Mouse (Mus musculus) MEL (cell line): Measurements from ENCODE around the gene Snx15. TPM values are rescaled to one million over a fixed set of nuclear protein-coding genes. Genes with fewer than 3 reads are reported as not detected.

Experiments used
- DNase-seq: peaks from one replicate; pipeline ENCODE4 v3.0.0; 2011; ENCODE audit warnings: low read depth, low spot score
- H3K27ac ChIP-seq: 2 replicates; pipeline ENCODE4 v1.5.1; 2012; ENCODE audit warnings: low read depth, mild to moderate bottlenecking, control low read depth, low read length, moderate library complexity; ENCODE audit not compliant: control insufficient read depth
- H3K27me3 ChIP-seq, 2 experiments: fragments of 150-350 bp in 1 of 2; sonication (generic) in 1 of 2; 2 replicates each; pipeline ENCODE4 v1.6.1; 2012; ENCODE audit warnings: low read length in 2 of 2, mild to moderate bottlenecking in 2 of 2, improper control_type of control experiment in 1 of 2, moderate library complexity in 1 of 2; ENCODE audit not compliant: insufficient read depth in 2 of 2, control insufficient read depth in 1 of 2
- H3K36me3 ChIP-seq, 2 experiments: 2 replicates each; pipeline ENCODE4 v1.6.1; 2012 to 2014; ENCODE audit warnings: low read length in 2 of 2, improper control_type of control experiment in 1 of 2, inconsistent platforms in 1 of 2, mild to moderate bottlenecking in 1 of 2; ENCODE audit not compliant: insufficient read depth in 2 of 2, control insufficient read depth in 1 of 2
- H3K4me1 ChIP-seq, 2 experiments: fragments of 150-350 bp in 1 of 2; sonication (generic) in 1 of 2; 2 replicates each; pipeline ENCODE4 v1.6.1; 2012; ENCODE audit warnings: low read length in 2 of 2, improper control_type of control experiment in 1 of 2, mild to moderate bottlenecking in 1 of 2; ENCODE audit not compliant: insufficient read depth in 2 of 2, control insufficient read depth in 1 of 2
- H3K4me3 ChIP-seq, 2 experiments: fragments of 150-350 bp in 1 of 2; sonication (generic) in 1 of 2; 2 replicates each; pipeline ENCODE4 v1.5.1; 2012; ENCODE audit warnings: low read depth in 2 of 2, low read length in 2 of 2, mild to moderate bottlenecking in 2 of 2, moderate library complexity in 2 of 2, control low read depth in 1 of 2, improper control_type of control experiment in 1 of 2; ENCODE audit not compliant: control insufficient read depth in 1 of 2, insufficient read depth in 1 of 2
- H3K79me2 ChIP-seq: 2 replicates; pipeline ENCODE4 v1.6.1; 2012; ENCODE audit warnings: mild to moderate bottlenecking, low read length, moderate library complexity; ENCODE audit not compliant: control insufficient read depth, poor library complexity, insufficient read depth
- H3K9ac ChIP-seq: 2 replicates; pipeline ENCODE4 v1.6.1; 2012; ENCODE audit warnings: low read depth, mild to moderate bottlenecking, control low read depth, low read length, moderate library complexity; ENCODE audit not compliant: control insufficient read depth, poor library complexity, severe bottlenecking
- H3K9me3 ChIP-seq: fragments of 150-350 bp; sonication (generic); replicated peaks from 2 replicates; pipeline ENCODE4 v1.6.1; 2012; ENCODE audit warnings: mild to moderate bottlenecking, low read length, improper control_type of control experiment, moderate library complexity; ENCODE audit not compliant: insufficient read depth
- CHD1 ChIP-seq: IDR thresholded peaks from 2 replicates; pipeline ENCODE4 v1.6.1; 2012; ENCODE audit warnings: low read depth, mild to moderate bottlenecking, inconsistent platforms, low read length, improper control_type of control experiment
- CHD2 ChIP-seq: IDR thresholded peaks from 2 replicates; pipeline ENCODE4 v1.6.1; 2011; ENCODE audit warnings: low read length, improper control_type of control experiment
- ELF1 ChIP-seq: IDR thresholded peaks from 2 replicates; pipeline ENCODE4 v1.6.1; 2014; ENCODE audit warnings: low read depth, mild to moderate bottlenecking, inconsistent platforms, low read length, improper control_type of control experiment, moderate library complexity
- ETS1 ChIP-seq: IDR thresholded peaks from 2 replicates; pipeline ENCODE4 v1.6.1; 2012; ENCODE audit warnings: low read depth, mild to moderate bottlenecking, inconsistent platforms, low read length, improper control_type of control experiment, moderate library complexity
- GABPA ChIP-seq: IDR thresholded peaks from 2 replicates; pipeline ENCODE4 v1.6.1; 2012; ENCODE audit warnings: low read depth, mild to moderate bottlenecking, inconsistent platforms, low read length, improper control_type of control experiment, moderate library complexity
- HCFC1 ChIP-seq: IDR thresholded peaks from 2 replicates; pipeline ENCODE4 v1.6.1; 2012; ENCODE audit warnings: low read depth, mild to moderate bottlenecking, inconsistent platforms, low read length, improper control_type of control experiment, moderate library complexity
- JUND ChIP-seq: IDR thresholded peaks from 2 replicates; pipeline ENCODE4 v1.6.1; 2011; ENCODE audit warnings: low read depth, mild to moderate bottlenecking, improper control_type of control experiment, low read length
- KAT2A ChIP-seq: conservative IDR thresholded peaks from 2 replicates; pipeline ENCODE4 v1.6.1; 2012; ENCODE audit warnings: low read depth, low read length, improper control_type of control experiment, inconsistent platforms
- MXI1 ChIP-seq: IDR thresholded peaks from 2 replicates; pipeline ENCODE4 v1.6.1; 2011; ENCODE audit warnings: mild to moderate bottlenecking, low read depth, low read length, improper control_type of control experiment
- MYB ChIP-seq: IDR thresholded peaks from 2 replicates; pipeline ENCODE4 v1.6.1; 2011; ENCODE audit warnings: mild to moderate bottlenecking, low read depth, low read length, improper control_type of control experiment
- POLR2A ChIP-seq, 2 experiments: IDR thresholded peaks; 2 replicates each; pipeline ENCODE4 v1.6.1; 2011 to 2012; ENCODE audit warnings: low read length in 2 of 2, mild to moderate bottlenecking in 2 of 2, control low read depth in 1 of 2, improper control_type of control experiment in 1 of 2, low read depth in 1 of 2, moderate library complexity in 1 of 2; ENCODE audit not compliant: control insufficient read depth in 1 of 2, insufficient read depth in 1 of 2, poor library complexity in 1 of 2
- POLR2AphosphoS2 ChIP-seq: IDR thresholded peaks from 2 replicates; pipeline ENCODE4 v1.6.1; 2011; ENCODE audit warnings: low read length, improper control_type of control experiment
- POLR2AphosphoS5 ChIP-seq: IDR thresholded peaks from 2 replicates; pipeline ENCODE4 v1.6.1; 2012; ENCODE audit warnings: low read depth, borderline replicate concordance, mild to moderate bottlenecking, inconsistent platforms, low read length, moderate library complexity, mixed read lengths
- RAD21 ChIP-seq: IDR thresholded peaks from 2 replicates; pipeline ENCODE4 v1.6.1; 2011; ENCODE audit warnings: mild to moderate bottlenecking, low read depth, low read length, improper control_type of control experiment
- RCOR1 ChIP-seq: IDR thresholded peaks from 2 replicates; pipeline ENCODE4 v1.6.1; 2012; ENCODE audit warnings: low read depth, mild to moderate bottlenecking, inconsistent platforms, low read length, improper control_type of control experiment
- SIN3A ChIP-seq: IDR thresholded peaks from 2 replicates; pipeline ENCODE4 v1.6.1; 2012; ENCODE audit warnings: low read length, improper control_type of control experiment, inconsistent platforms
- TAL1 ChIP-seq: IDR thresholded peaks from 2 replicates; pipeline ENCODE4 v1.6.1; 2012; ENCODE audit warnings: mild to moderate bottlenecking, inconsistent platforms, low read length, moderate library complexity, mixed read lengths
- TBP ChIP-seq: IDR thresholded peaks from 2 replicates; pipeline ENCODE4 v1.8.0; 2011; ENCODE audit warnings: low read depth, low read length, improper control_type of control experiment
- ZKSCAN1 ChIP-seq: IDR thresholded peaks from 2 replicates; pipeline ENCODE4 v1.6.1; 2012; ENCODE audit warnings: low read depth, mild to moderate bottlenecking, inconsistent platforms, low read length, improper control_type of control experiment, moderate library complexity
- polyA plus RNA-seq, 2 experiments: library from polyadenylated mRNA; stranded (reverse) in 1 of 2; unstranded in 1 of 2; fragments of >175 nt in 1 of 2; fragments of >200 nt in 1 of 2; gene quantifications; 2 replicates each; pipeline versions ENCODE4 v1.2.1 to v1.2.4; 2012; ENCODE audit warnings: low replicate concordance in 2 of 2, low read depth in 1 of 2; ENCODE audit not compliant: insufficient read length in 2 of 2, insufficient read depth in 1 of 2, missing spikeins in 1 of 2
- total RNA-seq: library from RNA; depleted of rRNA; stranded (reverse); fragments of 300-350 nt; gene quantifications from 2 replicates; pipeline ENCODE4 v1.2.3, GENCODE M21; 2012; rRNA removed

Snx15 gene
- total and polyA plus RNA-seq, 3 experiments = 20.4 to 35.3 TPM; not detected in 1

- peaks cover 0 to 8% of the 10 kb centered on the region in 2 experiments; a peak in 3 of 4 replicates for H3K4me1 ChIP-seq
- no peaks in the 10 kb centered on the region for H3K9me3 ChIP-seq
- no peak overlapping the region for H3K9ac ChIP-seq
- peaks cover 2% of the 10 kb centered on the region; the same call in 1 of the 2 replicates for H3K79me2 ChIP-seq
- no peak overlapping the region for H3K4me3 ChIP-seq
- H3K36me3 ChIP-seq = no peaks in the 10 kb centered on the region
- H3K27me3 ChIP-seq = no peaks in the 10 kb centered on the region
- TF ChIP-seq ELF1 (no peak), HCFC1 (no peak), SIN3A (no peak), RCOR1 (no peak), ETS1 (no peak), MYB (no peak), POLR2AphosphoS5 (no peak), RAD21 (no peak), CHD1 (no peak), TBP (no peak), MXI1 (no peak)
- no peak overlapping the region for H3K27ac ChIP-seq
- DNase-seq = no peak
Measured at GRCm38 (mm10) chr19:6070571-6071250, 57.4 kb downstream of the Snx15 start.

- no peak for DNase-seq
- no peaks in the 10 kb centered on the region for H3K79me2 ChIP-seq
- TF ChIP-seq POLR2A (IDR thresholded peaks at IDR 0.05; ENCODE audit: control insufficient read depth in 1 of 2, insufficient read depth in 1 of 2, low read depth in 1 of 2, low read length in 2 of 2, poor library complexity in 1 of 2) (no peak), POLR2AphosphoS2 (no peak), GABPA (no peak), KAT2A (no peak), CHD2 (no peak), JUND (no peak), ZKSCAN1 (no peak), TAL1 (no peak)
- TF ChIP-seq, all 39 proteins: peak for 0
- Histone ChIP-seq H3K27me3 (no peaks in the 10 kb centered on the region), H3K27ac (no peak overlapping the region), H3K9me3 (no peaks in the 10 kb centered on the region), H3K4me3 (no peak overlapping the region), H3K9ac (no peak overlapping the region), H3K4me1 (peaks cover 0 to 8% of the 10 kb centered on the region in 2 experiments; a peak in 3 of 4 replicates), H3K36me3 (no peaks in the 10 kb centered on the region)
Measured at GRCm38 (mm10) chr19:6069851-6070250, 58.3 kb downstream of the Snx15 start.

Other genes with a start within 250 kb of the Snx15 start
- gene Tigd3, start 234.2 kb downstream of the Snx15 start, total RNA-seq = 1.9 and 2.1 TPM in 2 replicates
- gene Tigd3, start 234.2 kb downstream of the Snx15 start, polyA plus RNA-seq = 1 to 10 TPM in 1 of 2 experiments, not detected in 1; 2.2 TPM
- 45.7 and 58.6 TPM in 2 replicates for gene Dpf2, start 215.3 kb downstream of the Snx15 start, total RNA-seq
- gene Dpf2, start 215.3 kb downstream of the Snx15 start, polyA plus RNA-seq = 100 to 1,000 TPM; 133 to 166 TPM
- 0.75 and 1.1 TPM in 2 replicates for gene Cdc42ep2, start 203.5 kb downstream of the Snx15 start, total RNA-seq
- gene Cdc42ep2, start 203.5 kb downstream of the Snx15 start, polyA plus RNA-seq = 1 to 10 TPM in 1 of 2 experiments, not detected in 1; 1.7 TPM
- 75.3 and 77.3 TPM in 2 replicates for gene Pola2, start 164.1 kb downstream of the Snx15 start, total RNA-seq
- 100 to 1,000 TPM in 1 of 2 experiments, 10 to 100 TPM in 1; 99.4 to 126 TPM for gene Pola2, start 164.1 kb downstream of the Snx15 start, polyA plus RNA-seq
- gene Slc22a20, start 142.2 kb downstream of the Snx15 start, total RNA-seq = not detected in 2 replicates
- not detected for gene Slc22a20, start 142.2 kb downstream of the Snx15 start, polyA plus RNA-seq
- gene Capn1, start 112.4 kb downstream of the Snx15 start, total RNA-seq = 42.5 and 43.4 TPM in 2 replicates
- 10 to 100 TPM in 1 of 2 experiments, not detected in 1; 75.2 TPM for gene Capn1, start 112.4 kb downstream of the Snx15 start, polyA plus RNA-seq
- gene Syvn1, start 81.7 kb downstream of the Snx15 start, total RNA-seq = 12.5 and 14.3 TPM in 2 replicates
- gene Syvn1, start 81.7 kb downstream of the Snx15 start, polyA plus RNA-seq = 10 to 100 TPM in 1 of 2 experiments, not detected in 1; 55.0 TPM
- gene Mrpl49, start 70.5 kb downstream of the Snx15 start, total RNA-seq = 65.1 and 81.6 TPM in 2 replicates
- 10 to 100 TPM in 1 of 2 experiments, not detected in 1; 98.7 TPM for gene Mrpl49, start 70.5 kb downstream of the Snx15 start, polyA plus RNA-seq
- 2,020 and 2,413 TPM in 2 replicates for gene Fau, start 70.5 kb downstream of the Snx15 start, total RNA-seq
- 1,000 to 10,000 TPM in 1 of 2 experiments, not detected in 1; 2,967 TPM for gene Fau, start 70.5 kb downstream of the Snx15 start, polyA plus RNA-seq
- 26.3 and 37.3 TPM in 2 replicates for gene Znhit2, start 67.1 kb downstream of the Snx15 start, total RNA-seq
- 10 to 100 TPM in 1 of 2 experiments, not detected in 1; 27.0 TPM for gene Znhit2, start 67.1 kb downstream of the Snx15 start, polyA plus RNA-seq
- 7.6 and 8.0 TPM in 2 replicates for gene Tm7sf2, start 59.9 kb downstream of the Snx15 start, total RNA-seq
- gene Tm7sf2, start 59.9 kb downstream of the Snx15 start, polyA plus RNA-seq = 10 to 100 TPM in 1 of 2 experiments, not detected in 1; 13.1 TPM
- gene Vps51, start 51.1 kb downstream of the Snx15 start, total RNA-seq = 29.4 and 30.9 TPM in 2 replicates
- gene Vps51, start 51.1 kb downstream of the Snx15 start, polyA plus RNA-seq = 10 to 100 TPM in 1 of 2 experiments, not detected in 1; 60.5 TPM
- gene Tmem262, start 48.3 kb downstream of the Snx15 start, total RNA-seq = not detected in 2 replicates
- gene Tmem262, start 48.3 kb downstream of the Snx15 start, polyA plus RNA-seq = under 1 TPM in 1 of 2 experiments, not detected in 1; 0.18 TPM
- 0.42 and 0.65 TPM in 2 replicates for gene Gm28374, start 46.0 kb downstream of the Snx15 start, total RNA-seq
- under 1 TPM in 1 of 2 experiments, not detected in 1; 0.46 TPM for gene Gm28374, start 46.0 kb downstream of the Snx15 start, polyA plus RNA-seq
- gene Zfpl1, start 43.3 kb downstream of the Snx15 start, total RNA-seq = 36.6 and 40.1 TPM in 2 replicates
- gene Zfpl1, start 43.3 kb downstream of the Snx15 start, polyA plus RNA-seq = 10 to 100 TPM in 1 of 2 experiments, not detected in 1; 56.4 TPM
- gene Cdca5, start 43.3 kb downstream of the Snx15 start, total RNA-seq = 41.1 and 48.5 TPM in 2 replicates
- gene Cdca5, start 43.3 kb downstream of the Snx15 start, polyA plus RNA-seq = 10 to 100 TPM in 1 of 2 experiments, not detected in 1; 56.5 TPM
- 0.39 and 0.49 TPM in 2 replicates for gene AC131692.1, start 33.9 kb downstream of the Snx15 start, total RNA-seq
- gene AC131692.1, start 33.9 kb downstream of the Snx15 start, polyA plus RNA-seq = 1 to 10 TPM in 1 of 2 experiments, not detected in 1; 2.9 TPM
- 0.20 and 0.35 TPM in 2 replicates for gene Naaladl1, start 22.5 kb downstream of the Snx15 start, total RNA-seq
- gene Naaladl1, start 22.5 kb downstream of the Snx15 start, polyA plus RNA-seq = 1 to 10 TPM in 1 of 2 experiments, not detected in 1; 1.7 TPM
- gene Sac3d1, start 9.7 kb downstream of the Snx15 start, total RNA-seq = 34.0 and 44.4 TPM in 2 replicates
- gene Sac3d1, start 9.7 kb downstream of the Snx15 start, polyA plus RNA-seq = 10 to 100 TPM in 1 of 2 experiments, not detected in 1; 49.3 TPM
- 0.19 TPM in 1 of 2 replicates, not detected in the other for gene Batf2, start 12.7 kb upstream of the Snx15 start, total RNA-seq
- under 1 TPM in 1 of 2 experiments, not detected in 1; 0.60 TPM for gene Batf2, start 12.7 kb upstream of the Snx15 start, polyA plus RNA-seq
- gene Arl2, start 13.2 kb upstream of the Snx15 start, total RNA-seq = 47.2 and 53.8 TPM in 2 replicates
- 100 to 1,000 TPM in 1 of 2 experiments, not detected in 1; 111 TPM for gene Arl2, start 13.2 kb upstream of the Snx15 start, polyA plus RNA-seq
- gene Majin, start 56.1 kb upstream of the Snx15 start, total RNA-seq = not detected in 2 replicates
- gene Majin, start 56.1 kb upstream of the Snx15 start, polyA plus RNA-seq = not detected
- not detected in 2 replicates for gene Gpha2, start 98.1 kb upstream of the Snx15 start, total RNA-seq
- gene Gpha2, start 98.1 kb upstream of the Snx15 start, polyA plus RNA-seq = under 1 TPM in 1 of 2 experiments, not detected in 1; 0.19 TPM
- gene Ppp2r5b, start 107.6 kb upstream of the Snx15 start, total RNA-seq = 10.4 and 14.7 TPM in 2 replicates
- 10 to 100 TPM in 1 of 2 experiments, not detected in 1; 15.6 TPM for gene Ppp2r5b, start 107.6 kb upstream of the Snx15 start, polyA plus RNA-seq
- 7.9 and 10.6 TPM in 2 replicates for gene Atg2a, start 113.4 kb upstream of the Snx15 start, total RNA-seq
- gene Atg2a, start 113.4 kb upstream of the Snx15 start, polyA plus RNA-seq = 10 to 100 TPM in 1 of 2 experiments, not detected in 1; 21.7 TPM
- 57.8 and 65.9 TPM in 2 replicates for gene Ehd1, start 148.4 kb upstream of the Snx15 start, total RNA-seq
- gene Ehd1, start 148.4 kb upstream of the Snx15 start, polyA plus RNA-seq = 100 to 1,000 TPM in 1 of 2 experiments, not detected in 1; 105 TPM
- gene Cdc42bpg, start 178.2 kb upstream of the Snx15 start, total RNA-seq = 2.0 and 2.6 TPM in 2 replicates
- 1 to 10 TPM in 1 of 2 experiments, not detected in 1; 4.5 TPM for gene Cdc42bpg, start 178.2 kb upstream of the Snx15 start, polyA plus RNA-seq
- 37.7 and 39.4 TPM in 2 replicates for gene Men1, start 206.7 kb upstream of the Snx15 start, total RNA-seq
- gene Men1, start 206.7 kb upstream of the Snx15 start, polyA plus RNA-seq = 100 to 1,000 TPM in 1 of 2 experiments, not detected in 1; 132 TPM
- gene Map4k2, start 212.8 kb upstream of the Snx15 start, total RNA-seq = 8.0 and 10.2 TPM in 2 replicates
- 10 to 100 TPM in 1 of 2 experiments, not detected in 1; 22.3 TPM for gene Map4k2, start 212.8 kb upstream of the Snx15 start, polyA plus RNA-seq
- 65.7 and 71.9 TPM in 2 replicates for gene Sf1, start 235.4 kb upstream of the Snx15 start, total RNA-seq
- gene Sf1, start 235.4 kb upstream of the Snx15 start, polyA plus RNA-seq = 100 to 1,000 TPM; 211 to 245 TPM